Mouse (Mus musculus) CD4-positive, CD25-positive, alpha-beta regulatory T cell, adult 2 months (primary cell): ENCODE data around the gene Comtd1.

Experiments
- DNase-seq: peaks from one replicate; pipeline ENCODE4 v3.0.0-alpha.2; 2012; ENCODE audit warnings: low read depth, low spot score

Gene Comtd1

GRCm38 (mm10) chr14:21848166-21849154, at the start of gene Comtd1:
Comtd1 (minus strand) TSS chr14:21848977.
- DNase-seq: peak; percentile 95

DNA sequence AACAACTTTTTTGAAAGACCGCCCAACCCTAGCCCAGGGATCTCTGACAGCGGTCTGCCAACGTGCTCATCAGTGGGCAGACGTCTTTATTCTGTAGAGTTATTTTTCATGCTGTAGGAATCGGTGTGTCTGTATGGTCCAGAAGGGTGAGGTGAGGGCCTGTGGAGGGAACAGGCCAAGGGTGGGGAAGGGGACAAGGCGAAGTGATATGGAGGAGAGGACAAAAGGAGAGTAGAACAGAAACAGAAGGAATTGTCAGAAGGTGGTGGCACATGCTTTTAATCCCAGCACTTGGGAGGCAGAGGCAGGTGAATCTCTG, 43.5 kb upstream of the Comtd1 start:
- no peak for DNase-seq

- no peak for DNase-seq
Observed at GRCm38 (mm10) chr14:21891581-21892340, 43.0 kb upstream of the Comtd1 start.

- no peak for DNase-seq
Observed at GRCm38 (mm10) chr14:21890430-21890829, 41.7 kb upstream of the Comtd1 start.

- no peak for DNase-seq
Observed at GRCm38 (mm10) chr14:21866816-21867215, 18.0 kb upstream of the Comtd1 start.

DNA sequence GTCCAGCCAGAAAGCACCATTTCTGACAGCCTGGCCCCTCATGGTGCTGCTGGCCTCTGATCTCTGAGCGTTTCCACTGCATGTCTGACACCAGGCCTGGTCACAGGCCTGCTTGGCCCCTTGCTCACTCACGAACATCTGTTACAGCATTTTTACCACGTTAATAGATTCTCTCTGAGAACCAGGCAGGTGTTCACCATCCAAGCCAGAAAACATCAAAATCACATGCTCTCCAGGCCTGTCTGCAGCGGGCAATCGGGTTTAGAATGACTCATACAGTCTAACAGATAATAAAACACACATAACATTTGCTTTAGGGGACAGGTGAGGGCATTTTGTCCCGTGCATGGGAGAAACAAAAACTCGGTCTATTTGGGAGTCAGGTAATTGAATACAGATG, 17.5 kb upstream of the Comtd1 start:
- DNase-seq: no peak

DNA sequence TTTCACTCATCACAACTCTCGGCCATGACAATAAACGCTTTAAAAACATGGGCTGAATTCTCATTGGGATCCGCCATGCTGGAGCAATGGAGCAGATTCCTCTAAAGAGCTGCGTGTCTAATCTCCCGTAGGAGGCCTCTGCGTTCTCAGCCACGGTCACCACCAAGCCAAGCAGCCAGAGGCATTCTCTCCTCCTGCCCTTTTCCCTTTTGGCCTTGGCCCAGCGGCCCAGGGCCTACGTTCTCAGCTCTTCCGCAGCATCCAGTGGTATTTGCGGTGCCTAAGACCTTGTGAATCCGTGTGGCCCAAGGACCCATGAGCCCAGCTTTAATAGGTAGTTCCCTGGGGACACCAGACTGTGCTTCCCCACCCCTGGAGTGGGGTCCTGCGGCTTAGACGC, 8.1 kb upstream of the Comtd1 start:
- no peak for DNase-seq

GRCm38 (mm10) chr14:21855961-21856360, 7.2 kb upstream of the Comtd1 start:
- DNase-seq: no peak

DNA sequence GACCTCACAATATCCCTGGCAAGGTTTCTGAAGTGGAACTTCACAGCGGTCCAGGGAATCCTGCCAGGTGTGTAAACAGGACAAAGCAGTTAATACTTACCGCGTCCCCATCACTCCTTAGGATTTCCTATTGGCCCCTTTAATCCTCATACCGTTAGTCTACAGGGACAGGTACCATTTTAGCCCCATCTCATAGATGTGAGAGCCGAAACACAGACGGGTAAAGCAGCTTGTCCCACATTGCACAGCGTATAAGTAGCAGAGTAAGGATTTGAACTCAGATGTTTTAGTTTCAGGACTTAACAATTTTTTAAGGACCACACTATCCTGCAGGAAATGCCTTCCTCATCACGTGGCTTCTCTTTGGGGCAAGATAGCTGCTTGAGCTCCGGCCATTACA, 5.5 kb upstream of the Comtd1 start:
- DNase-seq: no peak

GRCm38 (mm10) chr14:21853456-21854109, 4.8 kb upstream of the Comtd1 start:
- DNase-seq: peak; percentile 92

- no peak for DNase-seq
Observed at GRCm38 (mm10) chr14:21851996-21852791, 3.4 kb upstream of the Comtd1 start.

GRCm38 (mm10) chr14:21850419-21851127, 1.8 kb upstream of the Comtd1 start:
- no peak for DNase-seq

GRCm38 (mm10) chr14:21849524-21850418, 994 bp upstream of the Comtd1 start:
- DNase-seq: no peak

DNA sequence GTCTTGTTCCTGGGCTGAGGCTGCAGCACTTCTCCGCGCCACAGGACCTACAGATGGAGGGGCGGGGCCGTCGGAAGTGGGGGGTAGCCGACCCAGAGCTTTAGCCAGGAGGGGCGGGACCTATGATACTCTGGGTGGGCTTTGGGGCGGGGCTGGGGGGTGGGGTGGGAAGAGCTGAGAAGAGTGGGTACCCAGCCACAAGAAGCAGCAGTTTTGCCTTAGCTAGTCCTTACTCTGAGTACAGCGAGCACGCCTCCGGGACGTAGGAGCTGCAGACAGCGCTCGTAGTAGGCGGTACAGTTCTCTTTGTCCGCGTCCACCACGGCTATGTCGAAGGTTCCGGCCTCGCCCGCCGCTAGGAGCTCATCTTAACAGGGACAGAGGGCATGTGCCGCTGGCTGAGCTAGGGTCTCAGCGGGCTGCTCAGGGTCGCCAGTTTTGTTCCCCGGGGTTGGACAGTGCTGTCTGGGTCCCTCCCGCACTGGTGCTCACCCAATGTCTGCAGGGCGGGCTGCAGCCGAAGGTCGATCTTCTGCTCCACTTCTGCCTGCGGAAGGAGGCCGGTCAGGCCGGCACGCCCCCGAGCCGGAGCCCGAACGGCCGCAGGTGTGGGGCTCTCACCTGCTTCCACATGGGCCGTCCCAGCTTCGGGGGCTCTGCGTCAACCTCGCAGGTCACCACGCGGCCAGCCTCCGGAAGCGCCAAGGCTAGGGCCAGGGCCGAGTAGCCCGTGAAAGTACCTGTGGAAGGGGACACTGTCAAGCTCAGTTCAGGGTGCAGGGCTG, 1.2 kb downstream of the Comtd1 start:
- DNase-seq: peak; percentile 56

DNA sequence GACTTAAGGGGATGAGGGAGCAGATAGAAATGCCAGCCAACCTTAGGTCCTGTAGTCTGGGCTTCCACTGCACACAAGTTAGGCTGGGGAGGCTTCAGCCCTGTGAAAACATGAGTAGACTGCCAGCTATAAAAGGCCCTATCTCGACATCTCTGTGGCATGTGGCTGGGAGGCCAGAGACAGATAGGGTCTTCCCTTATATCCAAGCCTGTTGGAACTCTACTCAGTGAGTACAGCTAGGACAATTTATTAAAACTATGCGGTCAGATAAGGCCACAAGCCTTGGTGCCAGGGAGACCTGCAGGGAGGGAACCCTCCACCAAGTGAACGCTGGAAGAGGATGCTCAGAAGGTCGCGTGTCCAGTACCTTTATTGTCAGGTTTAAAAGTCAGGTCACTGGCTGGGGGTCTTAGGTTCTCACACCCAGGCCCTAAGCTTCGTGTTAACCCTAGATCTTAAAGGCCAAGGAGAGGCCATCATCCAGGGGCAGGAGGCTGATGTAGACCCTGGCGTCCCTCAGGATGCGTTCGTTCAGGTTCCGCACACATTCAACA, 1.9 kb downstream of the Comtd1 start:
- no peak for DNase-seq

DNA sequence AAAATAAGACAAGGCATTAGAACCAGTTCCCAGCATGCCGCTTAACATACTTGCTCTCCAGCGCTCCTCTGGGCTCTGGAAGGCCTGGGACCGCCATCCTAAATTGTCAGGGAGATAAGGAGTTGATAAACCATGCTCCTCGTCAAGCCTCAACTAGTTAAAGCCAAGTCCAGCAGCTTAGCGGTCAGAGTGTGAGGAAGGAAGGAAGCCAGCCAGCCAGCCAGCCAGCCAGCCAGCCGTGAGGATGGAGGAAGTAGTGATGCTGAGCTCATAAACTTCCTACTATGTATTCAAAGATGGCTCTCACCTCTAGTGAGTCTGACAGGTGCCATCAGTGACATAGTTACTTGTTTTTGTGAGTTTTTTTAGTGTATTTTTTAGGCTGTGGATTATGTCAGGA, 5.5 kb downstream of the Comtd1 start:
- no peak for DNase-seq

DNA sequence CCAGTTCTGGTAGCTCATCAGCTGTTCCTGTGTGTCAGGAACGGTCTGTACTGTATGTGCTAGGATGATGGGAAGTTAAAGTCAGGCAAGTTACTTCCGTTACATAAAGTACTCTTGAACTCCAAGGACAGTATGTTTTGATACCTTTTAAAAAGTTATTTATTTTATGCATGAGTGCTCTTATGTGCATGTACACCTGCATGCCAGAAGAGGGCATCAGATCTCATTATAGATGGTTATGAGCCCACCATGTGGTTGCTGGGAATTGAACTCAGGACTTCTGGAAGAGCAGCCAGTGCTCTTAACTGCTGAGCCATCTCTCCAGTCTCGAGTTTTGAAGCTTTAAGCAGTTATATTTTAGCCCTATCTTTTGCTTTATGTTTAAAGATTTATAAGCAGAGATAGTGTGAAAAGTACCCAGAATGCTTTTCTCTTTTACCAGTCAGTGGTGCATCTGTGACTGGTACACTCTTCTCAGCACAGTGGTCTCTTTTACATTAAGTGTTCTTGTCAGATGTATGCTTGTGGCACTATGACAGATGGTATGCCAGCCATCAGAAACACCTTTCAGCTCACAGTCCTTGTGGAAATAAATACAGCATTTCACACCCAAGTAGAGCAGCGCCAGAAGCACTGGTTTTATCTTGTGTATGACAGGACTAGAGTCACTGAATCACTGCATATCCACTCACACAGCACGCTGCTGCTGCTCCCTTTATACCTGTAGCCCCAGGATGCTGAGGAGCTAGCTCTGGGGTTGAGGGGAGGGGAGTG, 6.8 kb downstream of the Comtd1 start:
- DNase-seq: no peak
